Mouse (Mus musculus) ES-E14 (cell line): ENCODE data around the gene Hap1. TPM values are rescaled to one million over a fixed set of nuclear protein-coding genes. Genes with fewer than 3 reads are reported as not detected.

Source experiments
- DNase-seq: peaks from one replicate; pipeline ENCODE4 v3.0.0-alpha.2; 2013; ENCODE audit warnings: low read depth, low spot score
- H3K27ac ChIP-seq: 2 replicates; pipeline ENCODE4 v1.5.1; 2012; ENCODE audit warnings: low read depth, mild to moderate bottlenecking, low read length, moderate library complexity, mixed read lengths; ENCODE audit not compliant: poor library complexity, insufficient read depth, severe bottlenecking
- H3K36me3 ChIP-seq: 2 replicates; pipeline ENCODE4 v1.6.1; 2012; ENCODE audit warnings: mild to moderate bottlenecking, low read length, moderate library complexity, mixed read lengths; ENCODE audit not compliant: control insufficient read depth, poor library complexity, insufficient read depth, severe bottlenecking
- H3K4me1 ChIP-seq, 2 experiments: fragments of 150-350 bp in 1 of 2; sonication (generic) in 1 of 2; 2 replicates each; pipeline ENCODE4 v1.6.1; 2012; ENCODE audit warnings: low read length in 2 of 2, mild to moderate bottlenecking in 1 of 2, mixed read lengths in 1 of 2; ENCODE audit not compliant: control insufficient read depth in 2 of 2, insufficient read depth in 2 of 2, poor library complexity in 1 of 2
- H3K4me3 ChIP-seq, 2 experiments: fragments of 150-350 bp in 1 of 2; sonication (generic) in 1 of 2; 2 replicates each; pipeline ENCODE4 v1.5.1; 2012; ENCODE audit warnings: low read length in 2 of 2, low read depth in 1 of 2, mild to moderate bottlenecking in 1 of 2, mixed read lengths in 1 of 2; ENCODE audit not compliant: insufficient read depth in 1 of 2, poor library complexity in 1 of 2, severe bottlenecking in 1 of 2
- H3K9ac ChIP-seq: 2 replicates; pipeline ENCODE4 v1.6.1; 2012; ENCODE audit warnings: low read depth, mild to moderate bottlenecking, low read length, mixed read lengths; ENCODE audit not compliant: poor library complexity, insufficient read depth, severe bottlenecking
- H3K9me3 ChIP-seq: fragments of 150-350 bp; sonication (generic); 2 replicates; pipeline ENCODE4 v1.6.1; 2012; ENCODE audit warnings: low read depth, mild to moderate bottlenecking, low read length; ENCODE audit not compliant: control insufficient read depth, insufficient read depth
- CHD2 ChIP-seq: IDR thresholded peaks from 2 replicates; pipeline ENCODE4 v1.6.1; 2014; ENCODE audit warnings: mild to moderate bottlenecking, low read depth, low read length, inconsistent platforms
- HCFC1 ChIP-seq: IDR thresholded peaks from 2 replicates; pipeline ENCODE4 v1.6.1; 2012; ENCODE audit warnings: low read length, inconsistent platforms, borderline replicate concordance; ENCODE audit not compliant: insufficient read depth
- MAFK ChIP-seq: IDR thresholded peaks from 2 replicates; pipeline ENCODE4 v1.6.1; 2014; ENCODE audit warnings: mild to moderate bottlenecking, low read depth, low read length, inconsistent platforms; ENCODE audit not compliant: insufficient read depth
- ZC3H11A ChIP-seq: IDR thresholded peaks from 2 replicates; pipeline ENCODE4 v1.6.1; 2012; ENCODE audit warnings: low read depth, mild to moderate bottlenecking, inconsistent platforms, low read length, borderline replicate concordance
- ZNF384 ChIP-seq: IDR thresholded peaks from 2 replicates; pipeline ENCODE4 v1.6.1; 2012; ENCODE audit warnings: low read depth, low read length, inconsistent platforms
- in situ Hi-C, 2 experiments: fragments of 600-800 bp; cut with MboI; formaldehyde crosslinking; loops; one replicate each; pipeline ENCODE4 v1.15.1; 2025; ENCODE audit warnings: low sequenced_read_pairs in 2 of 2, inconsistent platforms in 1 of 2; ENCODE audit not compliant: unreplicated experiment in 2 of 2
- total RNA-seq: library from RNA; depleted of rRNA; stranded (reverse); fragments of 300-350 nt; gene quantifications from 2 replicates; pipeline ENCODE4 v1.2.3, GENCODE M21; 2012

The Hap1 gene
- total RNA-seq, 1 experiment = 21.4 TPM

- H3K9me3 ChIP-seq = no peaks in the 10 kb centered on the region
- in situ Hi-C loops = no loop called here
- no peak overlapping the region for H3K27ac ChIP-seq
- H3K4me3 ChIP-seq = no peak overlapping the region
- TF ChIP-seq ZNF384 (no peak), HCFC1 (no peak), CHD2 (no peak), MAFK (no peak), ZC3H11A (no peak)
- H3K36me3 ChIP-seq = no peaks in the 10 kb centered on the region
- DNase-seq = no peak
- peaks cover 2 to 27% of the 10 kb centered on the region in 2 experiments for H3K4me1 ChIP-seq
- no peak overlapping the region for H3K9ac ChIP-seq
Measured at GRCm38 (mm10) chr11:100402240-100402639, 46.3 kb upstream of the Hap1 start.

GRCm38 (mm10) chr11:100400842-100401241, 44.9 kb upstream of the Hap1 start:
- H3K4me1 ChIP-seq = peaks cover 2 to 22% of the 10 kb centered on the region in 2 experiments
- H3K4me3 ChIP-seq = no peak overlapping the region
- in situ Hi-C loops = no loop called here

GRCm38 (mm10) chr11:100399727-100400538, 44.0 kb upstream of the Hap1 start:
- DNase-seq = no peak
- H3K36me3 ChIP-seq = no peaks in the 10 kb centered on the region
- in situ Hi-C loops = no loop called here
- peaks cover 3 to 23% of the 10 kb centered on the region in 2 experiments for H3K4me1 ChIP-seq
- H3K27ac ChIP-seq = no peak overlapping the region
- no peak overlapping the region; the same call in 1 of the 2 replicates for H3K9ac ChIP-seq
- H3K4me3 ChIP-seq = no peak overlapping the region
- H3K9me3 ChIP-seq = no peaks in the 10 kb centered on the region
- TF ChIP-seq HCFC1 (no peak), ZNF384 (no peak), MAFK (no peak), ZC3H11A (no peak), CHD2 (no peak)

More at GRCm38 (mm10) chr11:100400842-100401241, 44.9 kb upstream of the Hap1 start:
- no peak overlapping the region for H3K27ac ChIP-seq
- TF ChIP-seq HCFC1 = no peak
- no peak for TF ChIP-seq ZC3H11A
- TF ChIP-seq CHD2 = no peak
- no peak for TF ChIP-seq MAFK
- TF ChIP-seq ZNF384 = no peak
- H3K9me3 ChIP-seq = no peaks in the 10 kb centered on the region
- DNase-seq = no peak
- H3K36me3 ChIP-seq = no peaks in the 10 kb centered on the region
- no peak overlapping the region for H3K9ac ChIP-seq

GRCm38 (mm10) chr11:100399320-100399719, 43.4 kb upstream of the Hap1 start:
- TF ChIP-seq ZC3H11A = no peak
- no peak for TF ChIP-seq MAFK
- no peak for TF ChIP-seq ZNF384
- no peak for TF ChIP-seq HCFC1
- no peak for TF ChIP-seq CHD2
- no peak for DNase-seq
- in situ Hi-C loops = no loop called here
- no peaks in the 10 kb centered on the region for H3K36me3 ChIP-seq
- H3K27ac ChIP-seq = no peak overlapping the region
- no peaks in the 10 kb centered on the region for H3K9me3 ChIP-seq
- no peak overlapping the region for H3K4me3 ChIP-seq
- H3K9ac ChIP-seq = no peak overlapping the region
- H3K4me1 ChIP-seq = peaks cover 5 to 29% of the 10 kb centered on the region in 2 experiments

GRCm38 (mm10) chr11:100398517-100398916, 42.6 kb upstream of the Hap1 start:
- Histone ChIP-seq H3K36me3 (no peaks in the 10 kb centered on the region), H3K4me1 (peaks cover 5 to 35% of the 10 kb centered on the region in 2 experiments), H3K27ac (no peak overlapping the region), H3K9me3 (no peaks in the 10 kb centered on the region), H3K9ac (no peak overlapping the region), H3K4me3 (no peak overlapping the region)
- TF ChIP-seq CHD2 (no peak), HCFC1 (no peak), ZNF384 (no peak)
- no peak for DNase-seq
- in situ Hi-C loops = no loop called here
